Mouse (Mus musculus) adrenal gland (tissue): ENCODE results near the gene Gbf1.
"Not testable (repeated sequence)": the region's sequence is repeated elsewhere in the genome, so short reads cannot be mapped to it uniquely, and the experiment has no call there.

ENCODE experiments used
- intact Hi-C: fragments of 180-260 bp; cut with DNase I; formaldehyde crosslinking; loops from one replicate; pipeline ENCODE4 v1.15.1; 2025

Gbf1 gene

DNA sequence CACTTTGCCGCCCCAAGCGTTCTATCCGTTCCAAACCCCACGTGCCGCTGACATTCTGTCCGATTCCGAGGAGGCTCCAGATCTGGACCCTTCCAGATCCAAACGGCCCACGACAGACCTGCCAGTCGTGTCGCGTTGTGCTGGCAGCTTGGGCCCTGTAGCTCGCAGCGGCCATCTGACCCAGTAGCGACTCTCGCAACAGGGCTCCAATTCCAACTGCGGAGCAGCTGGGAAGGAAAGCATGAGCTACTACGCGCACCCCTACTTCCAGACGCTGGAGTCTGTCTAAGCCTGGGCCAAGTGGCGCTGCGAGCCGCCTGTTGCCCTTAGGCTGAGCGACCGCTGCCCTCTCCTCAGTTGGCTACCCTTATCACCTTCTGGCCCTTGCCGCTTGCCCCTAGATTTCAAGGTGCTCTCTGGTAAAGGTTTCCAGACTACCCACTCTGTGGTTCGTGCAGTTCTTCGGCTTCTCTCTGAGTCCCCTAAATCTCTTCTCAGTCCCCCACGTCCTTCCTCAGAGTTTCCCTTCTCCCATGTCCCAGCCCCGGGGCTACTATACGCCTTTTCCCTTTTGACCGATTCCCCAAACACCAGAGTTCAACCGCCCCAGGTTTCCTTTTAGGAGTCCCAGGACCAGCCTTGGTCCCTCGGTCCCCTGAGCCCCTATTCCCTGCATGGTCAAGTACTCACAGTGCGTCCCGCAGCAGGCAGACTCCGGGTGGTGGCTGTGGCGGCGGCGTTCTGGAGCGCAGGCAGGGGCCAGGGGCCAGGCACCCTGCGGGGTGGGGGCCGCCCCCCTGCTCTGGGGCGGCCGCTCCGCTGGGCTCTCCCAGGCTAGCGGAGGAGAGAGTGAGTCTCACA, 4.6 kb upstream of the Gbf1 start, which contains the start of gene Pitx3:
Gene Pitx3, minus strand, starts transcription at position 816 of the 861 bp plus-strand sequence.
- intact Hi-C loops: no loop called here

DNA sequence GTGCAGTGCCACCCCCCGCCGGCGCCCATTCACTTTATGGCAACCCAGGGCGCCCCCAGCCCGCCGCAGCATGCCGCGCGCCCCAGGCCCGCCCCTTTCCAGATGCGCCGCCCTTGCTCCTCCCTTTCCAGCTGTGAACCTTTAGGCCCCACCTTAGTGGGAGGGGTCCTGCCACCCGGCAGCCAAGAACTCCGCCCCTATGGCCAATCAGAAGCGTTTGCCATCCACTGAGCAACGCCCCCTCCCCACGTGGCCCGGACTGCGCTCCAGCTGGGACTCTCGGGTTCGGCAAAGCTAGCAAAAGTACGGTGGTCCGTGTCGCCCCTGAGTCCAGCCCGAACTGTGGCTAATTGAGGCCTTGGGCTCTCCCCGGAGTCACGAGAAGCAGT, 3.9 kb upstream of the Gbf1 start:
- intact Hi-C loops: no loop called here

- intact Hi-C loops: no loop called here
Measured at GRCm38 (mm10) chr19:46149091-46149490, 3.2 kb upstream of the Gbf1 start.

GRCm38 (mm10) chr19:46165950-46166349, 13.6 kb downstream of the Gbf1 start:
- intact Hi-C loops: no loop called here

DNA sequence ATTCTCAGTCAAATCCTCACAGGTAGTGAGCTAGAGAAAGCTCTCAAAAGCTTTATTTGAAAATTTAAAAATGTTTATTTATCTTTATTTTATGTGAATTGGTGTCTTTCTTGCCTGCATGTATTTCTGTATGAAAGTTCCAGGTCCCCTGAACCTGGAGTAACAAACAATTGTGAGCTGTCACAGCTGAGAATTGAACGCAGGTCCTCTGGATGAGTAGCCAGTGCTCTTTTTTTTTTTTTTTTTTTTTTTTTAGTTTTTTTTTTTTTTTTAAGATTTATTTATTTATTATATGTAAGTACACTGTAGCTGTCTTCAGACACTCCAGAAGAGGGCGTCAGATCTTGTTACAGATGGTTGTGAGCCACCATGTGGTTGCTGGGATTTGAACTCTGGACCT, 14.9 kb downstream of the Gbf1 start:
- intact Hi-C loops: not testable (repeated sequence)

DNA sequence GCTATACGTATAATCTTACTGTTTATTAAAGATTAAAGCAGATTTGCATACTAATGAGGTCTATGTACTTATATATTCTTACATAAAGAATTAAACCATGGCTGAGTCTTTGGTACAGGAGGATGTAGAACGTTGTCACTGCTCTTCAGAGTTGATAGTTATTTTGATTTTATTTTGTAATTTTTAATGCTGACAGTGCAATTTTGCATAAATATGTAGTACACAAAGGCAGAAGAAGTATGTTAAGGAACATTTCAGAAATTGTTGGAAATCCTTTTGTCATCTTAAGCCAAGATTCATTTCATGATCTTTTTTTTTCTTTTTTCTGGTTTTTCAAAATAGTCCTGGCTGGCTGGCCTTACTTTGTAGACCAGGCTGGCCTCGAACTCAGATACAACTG, 17.1 kb downstream of the Gbf1 start:
- intact Hi-C loops: no loop called here

DNA sequence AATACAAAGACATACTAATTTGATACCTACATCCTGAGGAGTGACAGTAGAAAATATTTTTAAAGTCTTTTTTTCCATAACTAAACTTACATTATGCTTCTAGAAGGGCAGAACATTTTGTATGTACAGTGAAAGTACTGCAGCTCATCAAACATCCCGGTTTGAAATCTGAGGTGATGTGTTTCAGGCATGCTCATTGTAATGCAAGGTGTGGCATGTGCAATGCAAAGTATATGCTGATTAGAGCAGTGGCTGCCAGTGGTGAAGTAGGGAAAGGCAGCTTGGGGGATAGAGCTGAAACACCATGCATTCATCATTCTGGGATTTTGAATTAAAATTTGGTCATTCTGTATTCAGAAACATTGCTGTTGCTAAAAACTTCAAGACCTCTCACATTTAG, 17.6 kb downstream of the Gbf1 start:
- intact Hi-C loops: no loop called here

- intact Hi-C loops: no loop called here
Measured at GRCm38 (mm10) chr19:46172541-46172940, 20.2 kb downstream of the Gbf1 start.

- intact Hi-C loops: no loop called here
Measured at GRCm38 (mm10) chr19:46175173-46175572, 22.9 kb downstream of the Gbf1 start.

DNA sequence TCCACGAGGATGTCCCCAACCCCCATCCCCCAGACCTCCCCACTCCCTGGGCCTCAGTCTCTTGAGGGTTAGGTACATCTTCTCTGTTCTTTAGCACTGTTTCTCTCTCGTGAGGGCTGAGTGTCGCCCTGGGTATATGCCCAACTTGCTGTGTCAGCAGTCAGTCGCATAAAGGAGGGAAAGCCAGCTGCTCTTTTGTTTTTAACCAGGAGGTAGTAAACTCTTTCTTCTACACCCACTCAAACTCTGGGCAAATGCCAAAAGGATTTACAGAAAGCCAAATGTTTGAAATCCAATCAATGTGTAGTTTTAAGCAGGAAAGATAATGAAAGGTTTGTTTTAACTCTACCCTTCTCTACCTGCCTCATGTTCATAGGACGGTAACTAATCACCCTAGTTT, 24.7 kb downstream of the Gbf1 start:
- intact Hi-C loops: no loop called here

- intact Hi-C loops: no loop called here
Measured at GRCm38 (mm10) chr19:46180274-46180673, 28.0 kb downstream of the Gbf1 start.

GRCm38 (mm10) chr19:46182241-46182640, 29.9 kb downstream of the Gbf1 start:
- intact Hi-C loops: no loop called here

DNA sequence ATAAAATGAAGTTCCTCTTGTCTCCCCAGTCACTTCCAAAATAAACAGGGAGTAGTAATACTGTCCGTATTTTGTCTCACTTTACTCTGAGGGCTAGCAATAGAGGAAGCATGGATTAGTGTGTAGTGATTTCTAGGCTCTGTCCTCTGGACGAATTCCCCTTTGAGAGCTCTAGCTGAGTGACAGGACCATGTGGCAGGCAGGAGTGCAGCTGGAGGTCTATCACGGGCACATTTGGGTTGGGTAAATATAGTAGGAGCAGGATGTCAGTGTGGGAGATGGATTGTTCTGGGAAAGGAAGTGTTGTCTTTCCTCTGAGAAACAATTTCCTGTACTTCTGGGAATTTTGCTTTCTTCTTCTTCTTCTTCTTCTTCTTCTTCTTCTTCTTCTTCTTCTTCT, 34.3 kb downstream of the Gbf1 start:
- intact Hi-C loops: no loop called here

DNA sequence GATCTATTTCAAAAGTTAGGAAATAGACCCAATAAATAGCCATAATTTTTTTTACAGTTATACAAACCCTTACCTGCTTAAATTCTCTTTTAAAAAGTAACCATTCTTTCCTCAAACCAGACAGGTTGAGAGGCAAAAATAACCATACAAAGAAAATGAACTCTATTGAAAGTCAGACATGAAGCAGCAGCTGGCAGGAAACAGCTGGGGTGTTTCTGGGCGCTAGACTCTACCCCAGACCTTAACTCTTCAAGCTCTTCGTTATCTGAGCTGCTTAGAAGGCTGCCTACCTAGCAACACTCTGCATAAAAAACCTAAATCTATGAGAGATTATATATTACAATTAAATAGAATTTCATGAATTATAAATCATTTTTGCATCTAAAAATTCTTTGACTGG, 34.9 kb downstream of the Gbf1 start:
- intact Hi-C loops: no loop called here

DNA sequence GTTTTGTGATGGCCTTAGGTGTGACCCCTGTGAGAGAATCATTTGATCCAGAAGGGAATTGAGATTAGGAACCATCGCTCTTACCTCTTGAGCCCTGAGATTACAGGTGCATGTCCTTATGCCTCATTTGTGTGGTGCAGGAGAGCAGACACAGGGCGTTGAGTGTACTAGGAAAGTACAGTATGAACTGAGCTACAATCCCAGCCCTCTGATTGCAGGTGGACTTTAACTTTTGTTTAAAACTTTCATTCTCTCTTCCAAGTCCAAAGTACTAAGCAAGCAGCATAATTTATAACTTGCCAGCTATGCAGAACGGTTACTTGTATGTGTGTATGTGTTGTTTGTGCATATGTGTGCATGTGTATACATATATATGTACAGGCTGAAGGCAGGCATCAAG, 46.0 kb downstream of the Gbf1 start:
- intact Hi-C loops: no loop called here

DNA sequence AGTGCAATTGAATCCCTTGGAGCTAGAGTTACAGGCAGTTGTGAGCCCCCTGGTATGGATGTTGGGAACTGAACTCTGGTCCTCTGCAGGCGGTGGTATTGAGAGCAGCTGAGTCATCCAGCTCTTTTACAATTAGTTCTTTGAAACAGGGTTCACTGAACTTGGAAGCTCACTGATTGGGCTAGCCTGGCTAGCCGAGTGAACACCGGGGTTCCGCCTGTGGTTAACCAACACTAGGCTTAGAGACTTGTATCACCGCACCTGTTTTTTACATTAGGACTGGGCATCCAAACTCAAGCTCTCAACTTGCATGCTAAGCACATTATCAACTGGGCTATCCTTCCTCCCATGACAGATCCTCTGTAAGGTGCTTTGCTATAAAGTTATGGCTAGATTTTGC, 46.6 kb downstream of the Gbf1 start:
- intact Hi-C loops: no loop called here

GRCm38 (mm10) chr19:46204166-46204565, 51.9 kb downstream of the Gbf1 start:
- intact Hi-C loops: loop anchor here (5.0 kb wide), 1 partner anchor 33 kb away; no protein-coding TSS in a partner anchor

GRCm38 (mm10) chr19:46205680-46206079, 53.4 kb downstream of the Gbf1 start:
- intact Hi-C loops: no loop called here

- intact Hi-C loops: no loop called here
Measured at GRCm38 (mm10) chr19:46210951-46211350, 58.6 kb downstream of the Gbf1 start.

- intact Hi-C loops: no loop called here
Measured at GRCm38 (mm10) chr19:46214541-46214940, 62.2 kb downstream of the Gbf1 start.

GRCm38 (mm10) chr19:46215401-46215800, 63.1 kb downstream of the Gbf1 start:
- intact Hi-C loops: no loop called here

- intact Hi-C loops: no loop called here
Measured at GRCm38 (mm10) chr19:46216716-46217115, 64.4 kb downstream of the Gbf1 start.

GRCm38 (mm10) chr19:46217347-46217746, 65.0 kb downstream of the Gbf1 start:
- intact Hi-C loops: not testable (repeated sequence)
